Mouse (Mus musculus): ENCODE measurements around the gene Klhdc1. TPM values are rescaled to one million over a fixed set of nuclear protein-coding genes. Genes with fewer than 3 reads are reported as not detected.

The Klhdc1 gene
- polyA plus RNA-seq, 1 experiment, result 4.9 TPM

GRCm38 (mm10) chr12:69235782-69236181 lies 5.2 kb upstream of the Klhdc1 start:
- no peak for TF ChIP-seq CTCF (IDR thresholded peaks at IDR 0.05; ENCODE audit: borderline replicate concordance, extremely low read depth, insufficient read depth, insufficient read length)
- TF ChIP-seq POLR2A (IDR thresholded peaks at IDR 0.05; ENCODE audit: borderline replicate concordance, extremely low read depth, insufficient read depth, insufficient read length, poor library complexity, severe bottlenecking), result no peak
- no peak for DNase-seq (ENCODE audit: low read depth)

- TF ChIP-seq CTCF (IDR thresholded peaks at IDR 0.05; ENCODE audit: borderline replicate concordance, extremely low read depth, insufficient read depth, insufficient read length) (no peak), POLR2A (IDR thresholded peaks at IDR 0.05; ENCODE audit: borderline replicate concordance, extremely low read depth, insufficient read depth, insufficient read length, poor library complexity, severe bottlenecking) (no peak)
- no peak for DNase-seq (ENCODE audit: low read depth)
These were observed 2.7 kb upstream of the Klhdc1 start for GRCm38 (mm10) chr12:69238284-69238683.

GRCm38 (mm10) chr12:69241405-69241770 lies 412 bp downstream of the Klhdc1 start:
- TF ChIP-seq CTCF (IDR thresholded peaks at IDR 0.05; ENCODE audit: borderline replicate concordance, extremely low read depth, insufficient read depth, insufficient read length), result no peak
- no peak for TF ChIP-seq POLR2A (IDR thresholded peaks at IDR 0.05; ENCODE audit: borderline replicate concordance, extremely low read depth, insufficient read depth, insufficient read length, poor library complexity, severe bottlenecking)
- DNase-seq (ENCODE audit: low read depth), result no peak

- DNase-seq (ENCODE audit: low read depth), result peak; percentile 87
- TF ChIP-seq CTCF (IDR thresholded peaks at IDR 0.05; ENCODE audit: borderline replicate concordance, extremely low read depth, insufficient read depth, insufficient read length) (no peak), POLR2A (IDR thresholded peaks at IDR 0.05; ENCODE audit: borderline replicate concordance, extremely low read depth, insufficient read depth, insufficient read length, poor library complexity, severe bottlenecking) (peak; percentile 96)
These were observed 925 bp downstream of the Klhdc1 start for GRCm38 (mm10) chr12:69241771-69242431.

- TF ChIP-seq CTCF (IDR thresholded peaks at IDR 0.05; ENCODE audit: borderline replicate concordance, extremely low read depth, insufficient read depth, insufficient read length) (no peak), POLR2A (IDR thresholded peaks at IDR 0.05; ENCODE audit: borderline replicate concordance, extremely low read depth, insufficient read depth, insufficient read length, poor library complexity, severe bottlenecking) (no peak)
- no peak for DNase-seq (ENCODE audit: low read depth)
These were observed 8.8 kb downstream of the Klhdc1 start for GRCm38 (mm10) chr12:69249766-69250165.

GRCm38 (mm10) chr12:69250756-69251155 lies 9.8 kb downstream of the Klhdc1 start:
- no peak for TF ChIP-seq POLR2A (IDR thresholded peaks at IDR 0.05; ENCODE audit: borderline replicate concordance, extremely low read depth, insufficient read depth, insufficient read length, poor library complexity, severe bottlenecking)
- TF ChIP-seq CTCF (IDR thresholded peaks at IDR 0.05; ENCODE audit: borderline replicate concordance, extremely low read depth, insufficient read depth, insufficient read length), result no peak
- no peak for DNase-seq (ENCODE audit: low read depth)

GRCm38 (mm10) chr12:69253806-69254205 lies 12.8 kb downstream of the Klhdc1 start:
- DNase-seq (ENCODE audit: low read depth), result no peak

GRCm38 (mm10) chr12:69257836-69258235 lies 16.9 kb downstream of the Klhdc1 start:
- TF ChIP-seq CTCF (IDR thresholded peaks at IDR 0.05; ENCODE audit: borderline replicate concordance, extremely low read depth, insufficient read depth, insufficient read length) (no peak), POLR2A (IDR thresholded peaks at IDR 0.05; ENCODE audit: borderline replicate concordance, extremely low read depth, insufficient read depth, insufficient read length, poor library complexity, severe bottlenecking) (no peak)
- no peak for DNase-seq (ENCODE audit: low read depth)

More at GRCm38 (mm10) chr12:69253806-69254205, 12.8 kb downstream of the Klhdc1 start:
- no peak for TF ChIP-seq CTCF (IDR thresholded peaks at IDR 0.05; ENCODE audit: borderline replicate concordance, extremely low read depth, insufficient read depth, insufficient read length)
- no peak for TF ChIP-seq POLR2A (IDR thresholded peaks at IDR 0.05; ENCODE audit: borderline replicate concordance, extremely low read depth, insufficient read depth, insufficient read length, poor library complexity, severe bottlenecking)

- no peak for TF ChIP-seq POLR2A (IDR thresholded peaks at IDR 0.05; ENCODE audit: borderline replicate concordance, extremely low read depth, insufficient read depth, insufficient read length, poor library complexity, severe bottlenecking)
- TF ChIP-seq CTCF (IDR thresholded peaks at IDR 0.05; ENCODE audit: borderline replicate concordance, extremely low read depth, insufficient read depth, insufficient read length), result no peak
- no peak for DNase-seq (ENCODE audit: low read depth)
These were observed 21.3 kb downstream of the Klhdc1 start for GRCm38 (mm10) chr12:69262251-69262650.

- no peak for DNase-seq (ENCODE audit: low read depth)
- TF ChIP-seq CTCF (IDR thresholded peaks at IDR 0.05; ENCODE audit: borderline replicate concordance, extremely low read depth, insufficient read depth, insufficient read length), result no peak
These were observed 24.1 kb downstream of the Klhdc1 start for GRCm38 (mm10) chr12:69265031-69265430.

- DNase-seq (ENCODE audit: low read depth), result peak; percentile 9
These were observed 27.1 kb downstream of the Klhdc1 start for GRCm38 (mm10) chr12:69267956-69268632.

GRCm38 (mm10) chr12:69268956-69269355 lies 28.0 kb downstream of the Klhdc1 start:
- DNase-seq (ENCODE audit: low read depth), result no peak
- TF ChIP-seq CTCF (IDR thresholded peaks at IDR 0.05; ENCODE audit: borderline replicate concordance, extremely low read depth, insufficient read depth, insufficient read length) (no peak), POLR2A (IDR thresholded peaks at IDR 0.05; ENCODE audit: borderline replicate concordance, extremely low read depth, insufficient read depth, insufficient read length, poor library complexity, severe bottlenecking) (no peak)

More at GRCm38 (mm10) chr12:69267956-69268632, 27.1 kb downstream of the Klhdc1 start:
- TF ChIP-seq POLR2A (IDR thresholded peaks at IDR 0.05; ENCODE audit: borderline replicate concordance, extremely low read depth, insufficient read depth, insufficient read length, poor library complexity, severe bottlenecking), result no peak
- no peak for TF ChIP-seq CTCF (IDR thresholded peaks at IDR 0.05; ENCODE audit: borderline replicate concordance, extremely low read depth, insufficient read depth, insufficient read length)
